Mouse (Mus musculus): ENCODE results near the gene Rpl10a. TPM values are rescaled to one million over a fixed set of nuclear protein-coding genes. Genes with fewer than 3 reads are reported as not detected.

The Rpl10a gene
- 683 and 733 TPM in 2 replicates for polyA plus RNA-seq (2014; fragmentation: Nextera tagmentation; extraction: Ambion mirVana)

DNA sequence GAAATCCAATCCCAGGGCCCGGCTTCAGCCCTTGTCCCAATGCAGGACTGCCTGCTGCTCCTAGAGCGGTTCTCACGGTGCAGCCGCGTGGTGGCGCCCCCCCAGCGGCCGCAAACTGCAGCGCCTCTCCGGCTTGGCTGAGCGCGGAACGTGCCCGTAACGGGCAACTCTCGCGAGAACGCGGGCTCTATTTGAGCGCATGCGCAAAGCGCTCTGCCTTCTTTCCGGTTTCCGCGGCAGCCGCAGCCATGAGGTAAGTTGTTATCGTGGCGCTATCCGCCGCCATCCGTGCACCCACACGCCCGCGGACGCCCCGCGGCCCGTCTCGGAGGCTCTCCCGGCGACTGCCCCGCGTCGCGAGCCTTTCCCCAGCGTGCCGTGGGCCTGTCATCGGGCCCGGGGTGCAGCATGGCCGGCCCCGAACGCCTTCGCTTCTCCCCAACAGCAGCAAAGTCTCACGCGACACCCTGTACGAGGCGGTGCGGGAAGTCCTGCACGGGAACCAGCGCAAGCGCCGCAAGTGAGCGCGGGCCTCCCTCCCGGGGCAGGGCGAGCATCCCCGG lies at the start of gene Rpl10a:
Gene Rpl10a, plus strand, starts transcription at position 106 of the 563 bp plus-strand sequence.
- ATAC-seq (replicated peaks; ENCODE audit: low FRiP score) (peak; percentile 84), DNase-seq (ENCODE audit: low spot score) (peak; percentile 93)
- Histone ChIP-seq H3K4me3 (ENCODE audit: low read depth, low read length) (peak within 1 kb of the TSS; percentile 100), H3K4me2 (peak within 1 kb of the TSS; percentile 99), H3K9me3 (ENCODE audit: control insufficient read depth, low read length) (no peaks in the 10 kb centered on the region), H3K27me3 (replicated peaks; ENCODE audit: control insufficient read depth, insufficient read depth, low read length) (no peaks in the 10 kb centered on the region; the same call in 1 of the 2 replicates), H3K36me3 (ENCODE audit: control insufficient read depth, insufficient read depth, low read length) (peaks cover 32% of the 10 kb centered on the region), H3K27ac (ENCODE audit: low read depth, low read length) (peak within 1 kb of the TSS; percentile 99), H3K4me1 (replicated peaks; ENCODE audit: control insufficient read depth, insufficient read depth, low read length) (peaks cover 34% of the 10 kb centered on the region), H3K9ac (ENCODE audit: low read depth, low read length) (peak within 1 kb of the TSS; percentile 100)
- under 1% methylated on average over 67 of the region's 67 CpGs for WGBS

DNA sequence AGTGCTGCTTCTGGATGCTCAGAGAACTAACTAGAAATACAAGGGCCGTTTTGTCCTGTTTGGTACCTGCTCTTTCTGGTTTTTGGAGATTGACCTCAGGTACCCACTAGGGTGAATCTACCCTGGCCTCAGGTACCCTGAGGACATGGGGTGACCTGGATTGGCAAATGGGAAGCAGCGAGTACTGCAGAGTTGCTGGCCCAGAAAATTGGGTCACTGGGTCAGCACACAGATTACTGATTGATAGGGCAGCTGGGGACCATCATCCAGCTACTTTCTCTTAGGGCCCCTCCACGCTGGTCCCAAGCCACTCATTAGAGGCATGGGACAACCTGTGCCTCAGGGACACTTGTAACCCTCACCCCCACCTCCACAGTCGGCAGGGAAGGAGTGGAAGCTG lies 49.0 kb upstream of the Rpl10a start:
- no peak overlapping the region for H3K9ac ChIP-seq (ENCODE audit: low read depth, low read length)
- WGBS = 64% methylated on average over 4 of the region's 4 CpGs
- ATAC-seq (replicated peaks; ENCODE audit: low FRiP score) = no peak
- H3K27ac ChIP-seq (ENCODE audit: low read depth, low read length) = no peak overlapping the region
- H3K9me3 ChIP-seq (ENCODE audit: control insufficient read depth, low read length) = no peaks in the 10 kb centered on the region
- peaks cover 40% of the 10 kb centered on the region for H3K4me1 ChIP-seq (replicated peaks; ENCODE audit: control insufficient read depth, insufficient read depth, low read length)
- H3K4me3 ChIP-seq (ENCODE audit: low read depth, low read length) = no peak overlapping the region
- H3K27me3 ChIP-seq (replicated peaks; ENCODE audit: control insufficient read depth, insufficient read depth, low read length) = no peaks in the 10 kb centered on the region
- no peaks in the 10 kb centered on the region for H3K36me3 ChIP-seq (ENCODE audit: control insufficient read depth, insufficient read depth, low read length)
- DNase-seq (ENCODE audit: low spot score) = no peak
- H3K4me2 ChIP-seq = no peak overlapping the region

DNA sequence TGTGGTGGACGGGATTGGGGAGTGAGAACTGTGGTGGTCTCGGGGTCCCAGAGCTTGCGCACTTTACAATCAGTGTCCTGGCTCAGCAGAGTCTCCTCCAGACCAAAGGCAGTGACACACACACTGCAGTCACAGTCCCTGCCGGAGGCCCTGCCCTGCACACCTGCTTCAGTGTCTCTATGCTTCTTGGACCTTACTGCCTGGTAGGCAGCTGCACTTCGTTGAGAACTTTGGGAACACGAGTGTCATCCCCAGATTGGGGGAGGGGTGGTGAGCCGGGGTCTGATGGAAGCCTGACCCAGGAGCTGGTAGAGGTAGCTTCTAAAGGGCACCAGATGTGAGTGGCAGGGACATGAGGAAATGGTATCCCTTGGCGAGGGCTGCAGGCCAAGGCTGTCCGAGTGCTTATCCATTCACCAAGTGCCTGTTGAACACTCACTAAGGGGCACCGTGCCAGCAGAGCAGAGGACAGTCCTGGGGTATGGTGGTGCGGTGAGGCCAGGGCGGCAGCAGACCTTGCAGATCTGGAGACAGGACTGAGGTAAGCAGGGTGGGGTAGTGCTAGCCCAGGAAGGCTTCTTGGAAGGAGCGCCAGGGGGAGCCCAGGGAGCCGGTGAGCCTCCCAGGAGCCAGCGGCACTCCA lies 48.4 kb upstream of the Rpl10a start:
- H3K4me1 ChIP-seq (replicated peaks; ENCODE audit: control insufficient read depth, insufficient read depth, low read length) = peaks cover 40% of the 10 kb centered on the region
- 70% methylated on average over 15 of the region's 15 CpGs for WGBS
- H3K27me3 ChIP-seq (replicated peaks; ENCODE audit: control insufficient read depth, insufficient read depth, low read length) = no peaks in the 10 kb centered on the region
- no peaks in the 10 kb centered on the region for H3K9me3 ChIP-seq (ENCODE audit: control insufficient read depth, low read length)
- no peak overlapping the region for H3K27ac ChIP-seq (ENCODE audit: low read depth, low read length)
- no peaks in the 10 kb centered on the region for H3K36me3 ChIP-seq (ENCODE audit: control insufficient read depth, insufficient read depth, low read length)
- no peak overlapping the region for H3K9ac ChIP-seq (ENCODE audit: low read depth, low read length)
- H3K4me2 ChIP-seq = no peak overlapping the region
- ATAC-seq (replicated peaks; ENCODE audit: low FRiP score) (no peak), DNase-seq (ENCODE audit: low spot score) (no peak)
- no peak overlapping the region for H3K4me3 ChIP-seq (ENCODE audit: low read depth, low read length)

- DNase-seq (ENCODE audit: low spot score) (no peak), ATAC-seq (replicated peaks; ENCODE audit: low FRiP score) (no peak)
- Histone ChIP-seq H3K4me2 (no peak overlapping the region), H3K4me3 (ENCODE audit: low read depth, low read length) (no peak overlapping the region), H3K9ac (ENCODE audit: low read depth, low read length) (no peak overlapping the region), H3K9me3 (ENCODE audit: control insufficient read depth, low read length) (no peaks in the 10 kb centered on the region), H3K27ac (ENCODE audit: low read depth, low read length) (no peak overlapping the region), H3K36me3 (ENCODE audit: control insufficient read depth, insufficient read depth, low read length) (no peaks in the 10 kb centered on the region), H3K27me3 (replicated peaks; ENCODE audit: control insufficient read depth, insufficient read depth, low read length) (no peaks in the 10 kb centered on the region), H3K4me1 (replicated peaks; ENCODE audit: control insufficient read depth, insufficient read depth, low read length) (peaks cover 43% of the 10 kb centered on the region)
- 62% methylated on average over 7 of the region's 7 CpGs for WGBS
Measured at GRCm38 (mm10) chr17:28280423-28280800, 47.9 kb upstream of the Rpl10a start.

DNA sequence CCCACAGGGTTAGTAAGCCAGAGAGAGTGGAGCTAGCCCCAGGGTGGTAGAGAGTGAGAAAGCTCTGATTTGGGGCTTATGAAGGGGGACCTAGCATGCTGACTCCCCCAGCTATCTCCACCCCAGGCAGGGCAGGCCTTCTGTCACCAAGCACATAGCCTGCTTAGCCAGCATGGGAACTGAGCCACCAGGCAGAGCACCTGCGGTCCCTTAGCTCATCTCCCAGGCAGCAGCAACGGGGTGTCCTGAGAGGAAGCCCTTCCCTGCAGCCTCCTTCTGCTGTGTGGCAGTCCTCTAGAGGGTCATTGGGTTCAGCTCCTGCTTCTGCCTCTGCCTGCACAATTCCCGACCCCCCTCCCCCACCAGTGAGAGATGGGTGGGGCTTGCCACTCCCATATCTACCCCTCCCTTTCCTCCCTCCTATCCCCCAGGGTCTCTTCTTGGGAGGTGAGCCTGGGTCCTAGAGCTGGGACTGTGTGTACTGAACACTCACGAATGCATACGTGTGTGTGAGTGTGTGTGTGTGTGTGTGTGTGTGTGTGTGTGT lies 47.4 kb upstream of the Rpl10a start:
- DNase-seq (ENCODE audit: low spot score) (no peak), ATAC-seq (replicated peaks; ENCODE audit: low FRiP score) (peak; percentile 30; the same call in 1 of the 2 replicates)
- no peaks in the 10 kb centered on the region for H3K36me3 ChIP-seq (ENCODE audit: control insufficient read depth, insufficient read depth, low read length)
- peaks cover 44% of the 10 kb centered on the region for H3K4me1 ChIP-seq (replicated peaks; ENCODE audit: control insufficient read depth, insufficient read depth, low read length)
- no peaks in the 10 kb centered on the region for H3K27me3 ChIP-seq (replicated peaks; ENCODE audit: control insufficient read depth, insufficient read depth, low read length)
- H3K9ac ChIP-seq (ENCODE audit: low read depth, low read length) = no peak overlapping the region
- H3K4me2 ChIP-seq = no peak overlapping the region
- H3K4me3 ChIP-seq (ENCODE audit: low read depth, low read length) = no peak overlapping the region
- no peak overlapping the region for H3K27ac ChIP-seq (ENCODE audit: low read depth, low read length)
- no peaks in the 10 kb centered on the region for H3K9me3 ChIP-seq (ENCODE audit: control insufficient read depth, low read length)
- WGBS = 53% methylated on average over 5 of the region's 5 CpGs

- H3K27ac ChIP-seq (ENCODE audit: low read depth, low read length) = no peak overlapping the region
- no peaks in the 10 kb centered on the region for H3K27me3 ChIP-seq (replicated peaks; ENCODE audit: control insufficient read depth, insufficient read depth, low read length)
- H3K4me2 ChIP-seq = no peak overlapping the region
- no peak overlapping the region for H3K4me3 ChIP-seq (ENCODE audit: low read depth, low read length)
- H3K9ac ChIP-seq (ENCODE audit: low read depth, low read length) = no peak overlapping the region
- H3K9me3 ChIP-seq (ENCODE audit: control insufficient read depth, low read length) = no peaks in the 10 kb centered on the region
- DNase-seq (ENCODE audit: low spot score) = no peak
- no peaks in the 10 kb centered on the region for H3K36me3 ChIP-seq (ENCODE audit: control insufficient read depth, insufficient read depth, low read length)
- WGBS = 77% methylated on average over 7 of the region's 7 CpGs
- peaks cover 54% of the 10 kb centered on the region for H3K4me1 ChIP-seq (replicated peaks; ENCODE audit: control insufficient read depth, insufficient read depth, low read length)
- ATAC-seq (replicated peaks; ENCODE audit: low FRiP score) = no peak
Measured at GRCm38 (mm10) chr17:28281866-28282441, 46.3 kb upstream of the Rpl10a start.

- Histone ChIP-seq H3K9ac (ENCODE audit: low read depth, low read length) (no peak overlapping the region), H3K36me3 (ENCODE audit: control insufficient read depth, insufficient read depth, low read length) (no peaks in the 10 kb centered on the region; the same call in 1 of the 2 replicates), H3K4me1 (replicated peaks; ENCODE audit: control insufficient read depth, insufficient read depth, low read length) (peaks cover 48% of the 10 kb centered on the region), H3K27me3 (replicated peaks; ENCODE audit: control insufficient read depth, insufficient read depth, low read length) (no peaks in the 10 kb centered on the region), H3K4me3 (ENCODE audit: low read depth, low read length) (no peak overlapping the region), H3K27ac (ENCODE audit: low read depth, low read length) (no peak overlapping the region), H3K4me2 (no peak overlapping the region), H3K9me3 (ENCODE audit: control insufficient read depth, low read length) (no peaks in the 10 kb centered on the region)
- DNase-seq (ENCODE audit: low spot score) (no peak), ATAC-seq (replicated peaks; ENCODE audit: low FRiP score) (no peak)
- WGBS = 84% methylated on average over 10 of the region's 10 CpGs
Measured at GRCm38 (mm10) chr17:28283199-28283598, 45.1 kb upstream of the Rpl10a start.

DNA sequence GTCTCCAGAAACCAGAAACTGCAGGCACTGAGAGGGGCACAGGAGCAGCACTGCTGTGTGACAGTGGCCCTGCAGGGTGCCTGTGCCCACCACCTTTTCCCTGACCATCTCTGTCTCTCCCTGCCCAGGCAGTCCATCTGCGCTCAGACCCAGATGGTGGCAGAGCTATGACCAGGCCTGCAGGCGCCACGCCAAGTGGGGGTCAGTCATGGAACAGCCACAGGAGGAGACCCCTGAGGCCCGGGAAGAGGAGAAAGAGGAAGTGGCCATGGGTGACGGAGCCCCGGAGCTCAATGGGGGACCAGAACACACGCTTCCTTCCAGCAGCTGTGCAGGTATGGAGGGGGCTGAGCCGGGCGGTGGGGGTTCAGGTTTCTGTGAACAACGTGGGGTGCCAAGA lies 42.1 kb upstream of the Rpl10a start:
- DNase-seq (ENCODE audit: low spot score) (no peak), ATAC-seq (replicated peaks; ENCODE audit: low FRiP score) (no peak)
- H3K9ac ChIP-seq (ENCODE audit: low read depth, low read length) = no peak overlapping the region
- no peaks in the 10 kb centered on the region for H3K9me3 ChIP-seq (ENCODE audit: control insufficient read depth, low read length)
- no peaks in the 10 kb centered on the region for H3K27me3 ChIP-seq (replicated peaks; ENCODE audit: control insufficient read depth, insufficient read depth, low read length)
- no peak overlapping the region for H3K27ac ChIP-seq (ENCODE audit: low read depth, low read length)
- peaks cover 31% of the 10 kb centered on the region for H3K4me1 ChIP-seq (replicated peaks; ENCODE audit: control insufficient read depth, insufficient read depth, low read length)
- no peak overlapping the region for H3K4me2 ChIP-seq
- no peaks in the 10 kb centered on the region; the same call in 1 of the 2 replicates for H3K36me3 ChIP-seq (ENCODE audit: control insufficient read depth, insufficient read depth, low read length)
- H3K4me3 ChIP-seq (ENCODE audit: low read depth, low read length) = no peak overlapping the region
- WGBS = 68% methylated on average over 10 of the region's 10 CpGs

Measured in liver, embryonic 11.5 days (tissue).